Mouse (Mus musculus) G1E (cell line): ENCODE measurements around the gene Rhbg.

ENCODE experiments used
- CTCF ChIP-seq: IDR thresholded peaks from 2 replicates; pipeline ENCODE4 v1.5.1; 2012; ENCODE audit warnings: low read depth, low read length, inconsistent platforms, mixed read lengths
- GATA1 ChIP-seq: IDR thresholded peaks from 2 replicates; pipeline ENCODE4 v1.6.1; 2012; ENCODE audit warnings: borderline replicate concordance, low read length, inconsistent platforms, mixed read lengths
- POLR2AphosphoS5 ChIP-seq: IDR thresholded peaks from 2 replicates; pipeline ENCODE4 v1.6.1; 2012; ENCODE audit warnings: low read depth, low read length, inconsistent platforms; ENCODE audit not compliant: insufficient replicate concordance
- TAL1 ChIP-seq: conservative IDR thresholded peaks from 2 replicates; pipeline ENCODE4 v1.6.1; 2012; ENCODE audit warnings: low read depth, low read length, inconsistent platforms, mixed read lengths

DNA sequence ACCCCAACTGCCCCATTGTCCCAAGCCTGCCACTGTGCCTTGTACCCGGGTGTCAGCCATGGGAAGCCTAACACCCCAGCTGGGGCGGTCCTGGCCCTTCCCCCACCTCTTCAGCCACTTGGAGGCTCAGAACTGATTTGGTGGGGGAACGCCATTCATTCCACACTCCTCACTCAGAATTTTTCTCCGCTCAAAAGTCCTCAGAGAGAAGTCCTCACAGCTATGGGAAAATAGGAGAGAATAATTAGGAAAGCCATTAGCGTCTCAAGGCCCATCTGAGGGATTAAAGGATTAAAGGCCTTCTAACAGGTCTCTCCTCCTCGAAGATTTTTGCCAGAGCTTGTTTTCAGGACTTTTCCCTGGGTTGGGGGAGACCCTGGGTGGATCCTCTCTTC lies 17.4 kb downstream of the Rhbg start:
- TF ChIP-seq GATA1: no peak
- no peak for TF ChIP-seq CTCF
- TF ChIP-seq POLR2AphosphoS5: no peak
- TF ChIP-seq TAL1: no peak
